Mouse (Mus musculus) embryonic stem cell, embryonic (primary cell): ENCODE data around the gene Insig1.

ENCODE experiments used
- CTCF ChIA-PET, 4 experiments: fragments of 300-600 bp in 2 of 4; fragments of 350-600 bp in 2 of 4; sonication (Branson Sonifier 250); formaldehyde crosslinking; loops; one replicate each; lab custom pipeline; 2022; ENCODE audit warnings: inconsistent platforms in 2 of 4; lab: Charles Lee
- POLR2A ChIA-PET, 4 experiments: fragments of 300-600 bp in 2 of 4; fragments of 350-600 bp in 2 of 4; sonication (Branson Sonifier 250); formaldehyde crosslinking; loops; one replicate each; lab custom pipeline; 2022; ENCODE audit warnings: antibody characterized with exemption in 4 of 4, inconsistent platforms in 1 of 4; lab: Charles Lee

Gene Insig1

DNA sequence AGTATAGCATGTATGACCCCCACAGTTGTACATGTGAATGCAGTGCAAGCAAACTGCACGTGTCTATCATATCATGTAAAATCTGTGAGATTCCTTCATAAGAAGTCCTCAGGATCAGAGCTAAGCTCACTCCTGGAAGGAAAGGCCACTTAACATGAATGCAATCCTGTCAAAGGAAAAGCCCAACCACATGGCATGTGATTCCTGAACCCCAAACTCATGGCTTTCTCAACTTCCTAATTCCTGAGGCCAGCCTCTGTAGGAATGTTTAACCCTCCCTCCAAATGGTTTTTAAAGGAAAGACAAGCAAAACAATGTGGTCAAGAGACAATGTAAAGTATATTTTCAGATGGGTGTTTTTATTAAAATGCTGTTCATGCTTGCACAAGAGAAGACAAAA, 23.2 kb upstream of the Insig1 start:
- CTCF ChIA-PET: no interaction called here
- POLR2A ChIA-PET: interaction anchor here in 2 of 4 experiments (0.6 to 1.8 kb wide), 4 partner anchors 11 to 160 kb away, joined by 3 to 6 read pairs (median 5); partner anchors contain the start of gene Insig1 (in 1 of the 2)

- POLR2A ChIA-PET: interaction anchor here in 2 of 4 experiments (0.5 to 1.9 kb wide), 10 partner anchors 8 to 18 kb away, joined by 3 to 13 read pairs (median 4); partner anchors contain the start of gene Insig1 (in 2 of the 2)
- CTCF ChIA-PET: interaction anchor here in 1 of 4 experiments (1.0 kb wide), 1 partner anchor 10 kb away, joined by 3 read pairs; no protein-coding TSS in a partner anchor
These were observed 15.7 kb upstream of the Insig1 start for GRCm38 (mm10) chr5:28055450-28055849.

DNA sequence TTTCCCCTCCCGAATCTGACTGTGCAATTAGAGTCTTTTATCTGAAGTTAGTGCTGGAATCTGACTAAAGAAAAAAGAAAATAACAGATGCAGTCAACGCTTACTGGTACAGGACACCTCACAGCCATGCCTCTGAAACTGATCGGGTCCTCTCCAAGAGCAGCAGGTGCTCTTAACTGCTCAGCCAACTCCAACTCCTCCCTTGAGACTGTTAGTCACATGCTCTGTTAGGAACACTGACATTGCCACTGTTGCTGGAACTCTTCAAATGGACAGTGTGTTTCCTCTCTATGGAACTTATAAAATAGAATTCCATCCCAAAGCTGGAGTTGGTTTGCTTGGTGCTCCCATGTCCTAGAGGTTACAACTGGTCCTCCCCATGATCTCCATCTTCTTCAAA, 14.3 kb upstream of the Insig1 start:
- ChIA-PET POLR2A (interaction anchor here in 2 of 4 experiments (1.2 to 1.9 kb wide), 2 partner anchors 8 to 14 kb away, joined by 3 to 7 read pairs; partner anchors contain the start of gene Insig1 (in 1 of the 2)), CTCF (no interaction called here)

DNA sequence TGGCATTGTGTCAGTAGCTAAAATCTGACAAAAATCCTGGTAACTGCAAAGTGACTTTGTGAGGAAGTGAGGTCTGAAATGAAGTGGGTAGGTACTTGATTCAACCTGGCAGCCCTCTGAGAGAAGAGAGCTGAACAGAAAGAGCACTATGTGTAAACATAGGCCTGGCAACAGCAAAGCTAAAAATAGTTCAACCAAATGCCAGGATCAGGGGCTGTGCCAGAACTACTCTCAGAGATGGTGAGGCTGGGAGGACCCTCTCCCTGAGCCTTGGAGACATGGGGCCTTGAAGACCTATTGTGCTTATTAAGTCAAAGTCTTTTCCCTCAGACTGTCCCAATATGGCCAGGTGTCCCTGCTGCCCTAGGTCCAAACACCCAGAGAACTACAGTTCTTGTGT, 10.7 kb upstream of the Insig1 start:
- POLR2A ChIA-PET: interaction anchor here in 3 of 4 experiments (1.1 to 1.8 kb wide), 4 partner anchors 10 to 11 kb away, joined by 3 to 8 read pairs (median 5); partner anchors contain the start of gene Insig1 (in 2 of the 3)

DNA sequence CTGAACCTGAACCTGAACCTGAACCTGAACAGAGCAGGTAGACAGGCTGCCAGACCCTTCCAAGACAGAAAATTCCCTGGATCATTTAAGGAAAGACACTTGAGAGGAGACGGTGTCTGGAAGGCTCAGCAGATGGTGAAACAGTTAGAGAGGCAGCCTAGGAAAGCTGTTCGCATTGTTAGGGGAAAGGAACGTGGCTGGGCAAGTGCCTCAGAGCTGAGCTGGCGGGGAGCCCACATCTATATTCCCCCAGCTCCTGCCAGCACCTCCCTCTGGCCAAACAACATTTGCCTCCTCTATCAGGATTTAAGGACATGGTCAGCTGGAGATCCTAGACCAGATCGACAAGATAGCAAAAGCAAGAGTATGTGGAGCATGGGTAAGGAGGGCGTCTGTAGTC, 10.2 kb upstream of the Insig1 start:
- ChIA-PET POLR2A (interaction anchor here in 3 of 4 experiments (1.1 to 1.8 kb wide), 4 partner anchors 9 to 11 kb away, joined by 3 to 8 read pairs (median 5); partner anchors contain the start of gene Insig1 (in 2 of the 3)), CTCF (interaction anchor here in 1 of 4 experiments (0.6 kb wide), 1 partner anchor 170 kb away, joined by 3 read pairs; no protein-coding TSS in a partner anchor)

More for the DNA sequence above, 10.7 kb upstream of the Insig1 start:
- CTCF ChIA-PET: no interaction called here

GRCm38 (mm10) chr5:28063989-28064624, 7.1 kb upstream of the Insig1 start:
- CTCF ChIA-PET: no interaction called here
- POLR2A ChIA-PET: interaction anchor here in 2 of 4 experiments (1.0 to 1.9 kb wide), 5 partner anchors 8 to 26 kb away, joined by 3 to 7 read pairs (median 6); partner anchors contain the start of gene Insig1 (in 1 of the 2)

DNA sequence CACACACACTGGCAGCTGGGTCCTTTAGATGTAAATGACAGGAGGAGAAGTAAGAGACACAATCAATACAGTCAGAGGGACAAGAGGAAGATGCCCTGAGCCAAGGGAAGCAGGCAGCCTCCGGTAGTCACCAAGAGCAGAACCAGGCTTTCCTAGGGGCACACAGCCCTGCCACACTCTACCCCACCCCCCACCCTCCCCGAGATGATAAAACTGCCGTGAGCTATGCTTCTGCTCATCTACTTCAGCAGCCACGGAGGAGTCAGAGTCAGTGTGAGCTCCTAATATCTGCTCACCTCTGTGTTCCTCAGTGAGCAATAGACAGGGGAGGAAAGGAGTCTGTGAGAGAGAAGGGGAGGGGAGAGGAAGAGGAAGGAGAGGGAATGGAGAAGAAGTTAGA, 5.9 kb upstream of the Insig1 start:
- POLR2A ChIA-PET: interaction anchor here in 2 of 4 experiments (0.6 to 1.9 kb wide), 3 partner anchors 10 to 232 kb away, joined by 5 to 7 read pairs (median 6); no protein-coding TSS in a partner anchor
- CTCF ChIA-PET: interaction anchor here in 2 of 4 experiments (0.6 kb wide), 2 partner anchors 105 to 373 kb away, joined by 3 read pairs; no protein-coding TSS in a partner anchor

DNA sequence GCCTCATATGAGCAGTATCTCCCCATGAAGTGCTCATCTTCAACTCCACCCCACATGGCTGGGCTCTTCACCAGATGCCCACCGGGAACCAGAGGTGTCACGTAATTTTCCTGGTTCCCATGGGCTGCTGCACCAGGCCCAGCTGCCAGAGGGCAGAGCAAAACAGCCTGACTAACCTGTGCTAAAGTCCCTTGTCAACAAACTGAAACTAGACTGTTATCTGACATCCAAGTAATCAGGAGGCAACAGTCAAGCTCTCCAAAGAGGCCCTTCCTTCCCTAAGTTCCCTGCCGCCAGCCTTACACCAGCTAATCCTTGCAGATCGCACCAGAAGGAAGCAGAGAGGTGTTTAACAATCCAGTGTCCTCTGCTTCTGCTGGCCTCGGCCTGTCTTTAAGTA, 4.9 kb upstream of the Insig1 start:
- POLR2A ChIA-PET: interaction anchor here in 1 of 4 experiments (4.9 kb wide), 1 partner anchor 13 kb away, joined by 24 read pairs; no protein-coding TSS in a partner anchor

DNA sequence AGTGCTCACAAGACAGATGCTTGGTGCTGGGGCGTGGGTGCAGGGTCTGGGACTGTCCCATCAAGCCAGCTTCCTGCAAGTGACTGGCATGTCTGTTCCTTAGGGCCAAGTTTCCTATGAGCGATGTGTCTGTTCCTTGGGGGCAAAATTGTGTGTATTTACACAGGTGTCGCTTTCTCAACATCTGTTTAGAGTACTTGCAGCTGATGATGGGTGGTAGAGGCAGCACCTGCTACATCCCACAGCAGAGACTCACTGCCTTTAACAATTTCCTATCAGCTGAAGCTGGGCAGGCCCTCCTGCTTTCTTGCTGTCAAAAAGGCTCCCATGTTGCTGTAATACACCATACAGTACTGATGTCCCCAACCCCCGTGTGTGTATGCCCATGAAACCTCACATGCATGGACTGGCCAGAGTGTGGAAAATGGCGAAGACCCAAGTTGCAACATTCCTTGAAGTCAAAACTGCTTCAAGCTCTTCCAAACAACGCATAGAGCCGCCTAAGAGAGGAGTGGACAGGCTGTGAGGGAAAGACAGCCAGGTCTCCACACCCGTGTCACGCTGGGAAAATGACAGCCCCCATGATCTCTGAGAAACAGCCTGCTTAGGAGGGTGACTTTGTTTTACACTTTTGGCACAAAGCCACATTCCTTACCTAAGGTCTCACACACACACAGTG, 875 bp upstream of the Insig1 start:
- ChIA-PET POLR2A (interaction anchor here in 3 of 4 experiments (0.6 to 6.1 kb wide), 30 partner anchors 9 to 280 kb away, joined by 3 to 31 read pairs (median 4); partner anchors contain the start of genes Paxip1 (in 2 of the 3) and Rbm33 (in 1 of the 3)), CTCF (no interaction called here)

More for the DNA sequence above, 4.9 kb upstream of the Insig1 start:
- CTCF ChIA-PET: no interaction called here

DNA sequence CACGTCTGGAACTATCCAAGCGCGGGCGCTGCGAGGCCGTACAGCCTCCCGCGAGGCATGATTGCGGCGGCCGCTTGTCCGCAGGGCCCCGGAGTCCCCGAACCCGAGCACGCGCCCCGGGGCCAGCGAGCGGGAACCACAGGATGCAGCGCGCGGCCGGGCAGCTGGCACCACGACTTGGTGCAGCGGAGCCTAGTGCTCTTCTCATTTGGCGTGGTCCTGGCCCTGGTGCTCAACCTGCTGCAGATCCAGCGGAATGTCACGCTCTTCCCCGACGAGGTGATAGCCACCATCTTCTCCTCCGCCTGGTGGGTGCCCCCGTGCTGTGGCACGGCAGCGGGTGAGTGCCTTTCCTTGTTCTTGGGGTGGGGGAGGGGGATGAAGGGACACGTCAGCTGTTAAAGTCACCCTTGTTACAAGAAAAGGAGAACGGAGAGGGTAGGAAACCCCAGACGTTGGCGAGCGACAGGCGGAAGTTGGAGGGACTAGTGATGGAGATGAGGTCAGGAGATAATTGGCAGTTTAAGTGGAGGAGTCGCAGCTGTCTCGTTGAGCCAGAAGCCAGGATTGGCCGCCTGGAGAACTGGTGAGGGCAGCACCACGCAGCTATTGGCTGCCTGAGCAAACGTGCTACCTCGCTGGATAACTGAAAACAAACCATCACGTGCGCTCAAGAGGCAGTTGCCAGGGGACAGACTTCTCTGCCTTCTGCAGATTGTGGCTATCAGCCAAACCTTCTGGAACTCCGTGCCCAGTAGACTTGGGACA, 477 bp downstream of the Insig1 start:
- ChIA-PET CTCF (interaction anchor here in 1 of 4 experiments (1.1 kb wide), 1 partner anchor 334 kb away, joined by 3 read pairs; no protein-coding TSS in a partner anchor), POLR2A (interaction anchor here in 3 of 4 experiments (0.6 to 6.1 kb wide), 47 partner anchors 8 to 1359 kb away, joined by 3 to 31 read pairs (median 4); partner anchors contain the start of genes Paxip1 (in 3 of the 3), En2 (in 1 of the 3) and Rbm33 (in 1 of the 3))

- CTCF ChIA-PET: no interaction called here
- POLR2A ChIA-PET: interaction anchor here in 3 of 4 experiments (0.6 to 5.1 kb wide), 13 partner anchors 8 to 339 kb away, joined by 3 to 24 read pairs (median 4); partner anchors contain the start of gene Insig1 (in 1 of the 3)
These were observed 8.3 kb downstream of the Insig1 start for GRCm38 (mm10) chr5:28079431-28079830.

GRCm38 (mm10) chr5:28081127-28081526, 10.0 kb downstream of the Insig1 start:
- CTCF ChIA-PET: interaction anchor here in 1 of 4 experiments (1.2 kb wide), 1 partner anchor 13 kb away, joined by 4 read pairs; no protein-coding TSS in a partner anchor
- POLR2A ChIA-PET: interaction anchor here in 3 of 4 experiments (1.0 to 5.1 kb wide), 9 partner anchors 9 to 328 kb away, joined by 3 to 24 read pairs (median 8); partner anchors contain the start of gene Insig1 (in 2 of the 3)

- ChIA-PET CTCF (interaction anchor here in 1 of 4 experiments (0.8 kb wide), 1 partner anchor 12 kb away, joined by 3 read pairs; no protein-coding TSS in a partner anchor), POLR2A (interaction anchor here in 3 of 4 experiments (0.8 to 5.1 kb wide), 7 partner anchors 8 to 342 kb away, joined by 5 to 24 read pairs (median 8); partner anchors contain the start of gene Insig1 (in 1 of the 3))
These were observed 10.7 kb downstream of the Insig1 start for GRCm38 (mm10) chr5:28081822-28082221.

DNA sequence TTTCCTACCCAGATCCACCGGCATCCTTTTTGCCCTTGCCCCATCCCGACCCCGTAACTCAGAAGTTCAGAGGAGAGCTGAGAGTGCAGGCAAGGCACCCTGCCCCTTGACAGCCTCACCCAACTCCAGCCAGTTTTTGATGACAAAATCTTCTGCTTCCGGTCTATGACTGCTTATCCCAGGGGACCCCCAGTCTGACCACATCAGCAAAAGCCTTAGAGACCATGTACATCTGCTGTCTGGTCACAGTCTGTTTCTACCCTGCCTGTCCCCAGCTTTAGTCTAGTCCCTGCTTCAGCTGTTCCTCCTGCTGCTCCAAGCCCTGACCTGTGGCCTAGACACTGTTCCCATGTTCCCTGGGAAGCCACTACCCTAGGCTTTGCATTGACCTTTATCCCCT, 11.1 kb downstream of the Insig1 start:
- POLR2A ChIA-PET: interaction anchor here in 3 of 4 experiments (0.5 to 5.1 kb wide), 8 partner anchors 9 to 343 kb away, joined by 4 to 24 read pairs (median 8); partner anchors contain the start of gene Insig1 (in 2 of the 3)
- CTCF ChIA-PET: interaction anchor here in 1 of 4 experiments (0.8 kb wide), 1 partner anchor 11 kb away, joined by 3 read pairs; no protein-coding TSS in a partner anchor

DNA sequence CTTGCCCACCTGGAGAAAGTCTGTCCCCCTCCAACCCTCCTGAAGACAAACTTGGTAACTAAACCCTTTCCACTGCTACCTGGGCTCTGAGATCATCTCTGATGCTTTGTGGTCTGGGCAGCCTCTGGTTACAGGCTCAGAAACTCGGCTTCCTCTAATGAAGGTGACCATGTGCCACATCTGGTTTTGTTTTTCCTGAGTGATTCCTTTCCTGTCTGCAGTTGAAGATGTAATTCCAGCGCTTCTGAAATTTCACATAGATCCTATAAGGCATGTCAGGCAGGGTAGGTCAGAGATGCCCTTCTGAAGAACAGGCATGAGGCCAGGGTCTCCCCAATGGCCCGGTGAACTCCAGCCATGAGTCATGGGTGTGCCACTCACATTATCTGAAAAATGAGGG, 11.6 kb downstream of the Insig1 start:
- ChIA-PET CTCF (interaction anchor here in 1 of 4 experiments (0.8 kb wide), 1 partner anchor 11 kb away, joined by 3 read pairs; no protein-coding TSS in a partner anchor), POLR2A (interaction anchor here in 2 of 4 experiments (0.5 to 2.5 kb wide), 4 partner anchors 9 to 343 kb away, joined by 4 to 7 read pairs (median 5); partner anchors contain the start of gene Insig1 (in 1 of the 2))

DNA sequence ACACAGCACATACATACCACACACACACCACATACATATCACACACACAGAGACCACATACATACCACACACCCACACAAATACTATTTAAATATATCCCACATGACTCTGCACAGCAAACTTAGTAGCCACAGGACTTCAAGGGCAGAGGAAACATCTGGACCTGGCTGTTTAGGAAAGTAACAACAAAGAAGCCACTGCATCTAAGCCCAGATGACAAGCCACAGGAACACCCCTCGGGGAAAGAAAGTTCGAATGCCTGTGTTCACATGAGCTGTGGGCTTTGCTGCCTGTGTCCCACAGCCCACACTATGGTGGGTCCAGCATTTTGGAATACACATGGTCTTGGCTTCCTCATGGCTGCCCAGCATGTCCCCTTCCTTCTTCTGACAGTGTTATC, 13.6 kb downstream of the Insig1 start:
- CTCF ChIA-PET: no interaction called here
- POLR2A ChIA-PET: interaction anchor here in 1 of 4 experiments (1.9 kb wide), 1 partner anchor 11 kb away, joined by 5 read pairs; no protein-coding TSS in a partner anchor

DNA sequence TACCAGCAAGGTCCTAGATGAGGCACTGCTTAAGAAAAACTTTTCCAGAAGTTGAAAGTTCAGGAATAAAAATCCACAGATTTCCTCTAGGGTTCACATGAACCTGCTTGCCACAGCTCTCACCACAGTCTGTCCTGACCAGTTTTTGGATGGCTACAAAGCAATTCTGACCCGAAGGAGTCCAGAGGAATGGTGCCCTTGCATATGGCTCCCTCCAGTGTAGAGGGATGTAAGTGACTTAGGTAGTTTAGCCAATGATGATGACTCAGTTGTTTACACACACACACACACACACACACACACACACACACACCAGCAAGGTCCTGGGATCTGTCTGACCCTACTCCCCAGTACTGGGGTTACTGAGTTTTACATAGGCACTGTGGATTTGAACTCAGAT, 19.4 kb downstream of the Insig1 start:
- ChIA-PET CTCF (interaction anchor here in 1 of 4 experiments (0.7 kb wide), 1 partner anchor 447 kb away, joined by 3 read pairs; no protein-coding TSS in a partner anchor), POLR2A (interaction anchor here in 1 of 4 experiments (0.9 kb wide), 1 partner anchor 20 kb away, joined by 3 read pairs; the partner anchor contains the start of gene Insig1)
